Mouse (Mus musculus): ENCODE results near the gene Rexo5. TPM values are rescaled to one million over a fixed set of nuclear protein-coding genes. Genes with fewer than 3 reads are reported as not detected.

Gene Rexo5
- polyA plus RNA-seq, 1 experiment from 2014 or later: 16.3 TPM

DNA sequence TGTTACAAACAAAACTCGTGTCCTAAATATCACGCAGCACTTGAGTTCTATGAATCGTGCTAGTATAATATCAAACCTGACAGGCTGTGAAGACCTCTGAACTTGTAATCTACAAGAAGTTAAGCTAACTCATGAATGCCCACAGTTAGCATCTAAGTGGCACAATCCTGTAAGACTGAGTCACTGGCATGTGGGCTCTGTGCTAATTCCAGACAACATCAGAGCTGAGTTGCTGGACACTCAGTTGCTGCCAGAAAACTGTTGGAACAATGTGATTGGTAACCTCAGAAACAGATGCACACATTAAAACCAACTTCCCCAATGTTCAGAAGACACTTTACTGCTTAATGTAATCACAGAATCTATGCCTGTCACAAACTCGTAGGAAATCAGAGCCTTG lies 94.1 kb downstream of the Rexo5 start:
- Histone ChIP-seq H3K4me3 (ENCODE audit: low read depth, low read length) (no peak overlapping the region), H3K9ac (ENCODE audit: low read length) (no peak overlapping the region), H3K27me3 (ENCODE audit: control insufficient read depth, insufficient read depth, low read length) (no peaks in the 10 kb centered on the region), H3K4me2 (ENCODE audit: low read depth) (no peak overlapping the region), H3K27ac (ENCODE audit: low read depth, low read length) (no peak overlapping the region), H3K4me1 (ENCODE audit: control insufficient read depth, insufficient read depth, low read length) (no peaks in the 10 kb centered on the region), H3K9me3 (ENCODE audit: control insufficient read depth, low read length) (no peaks in the 10 kb centered on the region), H3K36me3 (ENCODE audit: control insufficient read depth, insufficient read depth, low read length) (no peaks in the 10 kb centered on the region)
- 94% methylated on average over 4 of the region's 4 CpGs for WGBS
- no peak for DNase-seq (ENCODE audit: low spot score)
- no peak for ATAC-seq (ENCODE audit: insufficient read depth, low FRiP score, low TSS enrichment)

DNA sequence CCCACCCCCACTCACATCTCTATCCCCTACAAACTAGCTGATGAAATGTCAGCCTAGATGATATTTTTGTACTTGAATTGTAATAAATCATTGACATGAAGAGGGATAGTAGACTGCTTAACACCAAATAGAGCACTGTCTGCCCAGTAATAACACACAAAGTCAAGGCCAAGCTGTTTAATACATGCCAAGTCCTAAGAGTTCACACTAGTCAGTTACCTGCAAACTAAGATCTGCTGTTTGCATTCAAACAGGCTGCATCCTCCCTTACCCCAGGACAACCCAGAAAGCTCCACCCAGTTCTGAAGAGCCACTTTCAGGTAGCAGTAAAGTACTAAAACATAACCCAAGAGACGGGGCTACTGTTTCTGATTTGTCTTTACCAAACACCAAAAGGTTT lies 98.4 kb downstream of the Rexo5 start:
- DNase-seq (ENCODE audit: low spot score) (no peak), ATAC-seq (ENCODE audit: insufficient read depth, low FRiP score, low TSS enrichment) (no peak)
- no peak overlapping the region for H3K4me2 ChIP-seq (ENCODE audit: low read depth)
- H3K36me3 ChIP-seq (ENCODE audit: control insufficient read depth, insufficient read depth, low read length): no peaks in the 10 kb centered on the region
- peaks cover 17% of the 10 kb centered on the region for H3K4me1 ChIP-seq (ENCODE audit: control insufficient read depth, insufficient read depth, low read length)
- no peak overlapping the region for H3K4me3 ChIP-seq (ENCODE audit: low read depth, low read length)
- 95% methylated on average over 1 of the region's 1 CpGs for WGBS
- H3K27me3 ChIP-seq (ENCODE audit: control insufficient read depth, insufficient read depth, low read length): no peaks in the 10 kb centered on the region
- H3K27ac ChIP-seq (ENCODE audit: low read depth, low read length): no peak overlapping the region
- no peaks in the 10 kb centered on the region for H3K9me3 ChIP-seq (ENCODE audit: control insufficient read depth, low read length)
- H3K9ac ChIP-seq (ENCODE audit: low read length): no peak overlapping the region

DNA sequence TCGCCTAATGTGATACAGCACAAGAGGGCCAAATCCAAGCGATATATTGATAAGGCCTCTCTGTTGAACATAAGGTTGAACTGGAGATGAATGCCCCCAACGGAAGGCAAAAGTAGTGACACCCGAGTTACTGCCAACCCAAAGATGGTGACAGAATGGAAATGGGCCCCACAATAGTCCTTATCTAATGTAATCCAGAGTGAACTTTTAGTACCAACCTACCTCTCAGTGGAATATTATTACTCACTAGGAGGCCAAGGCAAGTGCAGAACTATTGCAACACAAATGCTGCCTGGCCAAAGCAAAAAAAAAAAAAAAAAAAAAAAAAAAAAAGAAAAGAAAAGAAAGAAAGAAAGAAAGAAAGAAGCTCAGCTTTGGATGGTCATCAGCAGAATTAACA lies 98.9 kb downstream of the Rexo5 start:
- no peak overlapping the region for H3K4me2 ChIP-seq (ENCODE audit: low read depth)
- H3K9ac ChIP-seq (ENCODE audit: low read length): no peak overlapping the region
- no peaks in the 10 kb centered on the region for H3K27me3 ChIP-seq (ENCODE audit: control insufficient read depth, insufficient read depth, low read length)
- peaks cover 17% of the 10 kb centered on the region for H3K4me1 ChIP-seq (ENCODE audit: control insufficient read depth, insufficient read depth, low read length)
- no peaks in the 10 kb centered on the region for H3K9me3 ChIP-seq (ENCODE audit: control insufficient read depth, low read length)
- WGBS: 91% methylated on average over 4 of the region's 4 CpGs
- no peak overlapping the region for H3K27ac ChIP-seq (ENCODE audit: low read depth, low read length)
- DNase-seq (ENCODE audit: low spot score) (no peak), ATAC-seq (ENCODE audit: insufficient read depth, low FRiP score, low TSS enrichment) (no peak)
- no peaks in the 10 kb centered on the region for H3K36me3 ChIP-seq (ENCODE audit: control insufficient read depth, insufficient read depth, low read length)
- H3K4me3 ChIP-seq (ENCODE audit: low read depth, low read length): no peak overlapping the region

DNA sequence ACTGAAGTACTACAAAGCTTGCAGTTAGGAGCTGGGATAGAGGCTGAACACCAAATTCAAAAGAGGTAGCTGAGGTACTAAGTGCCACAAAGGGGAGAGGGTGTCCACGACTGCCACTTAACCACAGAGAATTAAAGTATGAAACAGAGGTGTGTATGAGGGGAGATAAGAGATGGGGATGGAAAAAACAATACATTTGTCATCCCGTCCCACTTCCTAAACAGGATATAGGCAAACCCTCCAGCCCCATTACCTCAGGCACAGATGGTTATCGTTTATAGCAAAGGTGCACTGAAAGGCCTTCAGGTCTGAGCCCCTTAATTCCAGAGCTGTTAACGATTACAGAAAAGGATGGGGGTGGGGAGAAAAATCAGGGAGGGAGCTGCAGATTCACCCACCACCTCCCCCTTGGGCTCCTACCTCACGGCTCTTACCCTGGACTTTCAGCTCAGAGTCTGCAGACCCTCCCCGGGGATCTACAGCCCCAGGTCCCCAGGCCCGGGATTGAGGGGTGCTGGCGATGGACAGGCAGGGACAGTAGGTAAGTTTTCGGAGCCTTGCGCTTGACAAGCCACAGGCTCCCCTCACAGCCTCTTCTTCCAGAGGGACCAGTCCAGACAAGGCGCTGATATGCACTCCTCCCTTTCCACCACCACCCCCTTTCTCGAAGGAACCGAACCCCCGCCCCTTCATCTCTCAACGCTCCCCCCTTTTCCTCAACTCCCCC lies 101.2 kb downstream of the Rexo5 start:
- Histone ChIP-seq H3K9ac (ENCODE audit: low read length) (peak overlapping the region; percentile 83), H3K4me2 (ENCODE audit: low read depth) (peak overlapping the region; percentile 76), H3K9me3 (ENCODE audit: control insufficient read depth, low read length) (no peaks in the 10 kb centered on the region), H3K27ac (ENCODE audit: low read depth, low read length) (peak overlapping the region; percentile 96), H3K4me1 (ENCODE audit: control insufficient read depth, insufficient read depth, low read length) (peaks cover 17% of the 10 kb centered on the region), H3K27me3 (ENCODE audit: control insufficient read depth, insufficient read depth, low read length) (no peaks in the 10 kb centered on the region), H3K36me3 (ENCODE audit: control insufficient read depth, insufficient read depth, low read length) (no peaks in the 10 kb centered on the region), H3K4me3 (ENCODE audit: low read depth, low read length) (peak overlapping the region; percentile 69)
- peak; percentile 62 for ATAC-seq (ENCODE audit: insufficient read depth, low FRiP score, low TSS enrichment)
- DNase-seq (ENCODE audit: low spot score): no peak
- WGBS: 3% methylated on average over 15 of the region's 15 CpGs

DNA sequence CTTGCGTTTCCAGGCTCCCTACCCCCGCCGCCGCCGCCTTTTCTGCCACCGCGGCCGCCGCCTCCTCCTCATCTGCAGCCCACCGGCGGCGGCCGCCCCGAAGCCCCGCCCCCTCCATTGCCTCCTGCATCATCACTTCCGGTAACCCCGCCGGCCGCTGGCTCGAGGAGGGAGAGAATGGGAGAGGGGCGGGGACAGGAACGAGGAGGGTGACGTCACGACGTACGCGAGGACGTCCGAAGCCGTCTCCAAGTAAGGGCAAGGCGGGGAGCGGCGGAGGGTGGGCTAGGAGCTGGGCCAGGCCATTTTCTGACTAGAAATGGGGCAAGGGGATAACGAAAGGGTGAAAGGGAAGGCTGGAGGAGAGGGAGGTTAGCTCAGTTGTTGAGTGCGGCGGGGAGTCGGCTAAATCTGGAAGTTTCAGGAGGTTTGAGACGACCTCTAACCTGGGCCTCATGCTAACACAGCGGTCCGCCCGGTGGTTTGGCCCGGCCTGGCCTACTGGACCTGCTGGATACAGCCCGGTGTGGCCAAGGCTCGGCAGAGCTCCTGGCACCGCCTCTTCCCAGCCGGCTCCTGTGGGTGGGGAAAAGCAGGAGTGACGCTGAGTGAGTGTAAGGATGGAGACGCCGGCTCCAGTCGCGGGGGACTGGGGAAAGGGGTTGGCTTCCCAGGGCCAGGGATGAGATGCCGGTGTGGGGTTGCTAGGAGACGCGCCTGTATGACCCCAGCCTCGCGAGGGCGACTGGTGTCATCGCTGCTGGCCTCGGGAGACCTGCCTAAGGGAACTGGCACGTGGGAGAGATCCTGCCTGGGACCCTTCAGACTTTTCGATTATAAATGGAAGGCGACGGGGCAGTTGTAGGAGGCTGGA lies 102.1 kb downstream of the Rexo5 start, which contains the start of the genes Lyrm1 and Dcun1d3:
Gene Lyrm1 (plus strand): TSS at position 223 of the 874 bp plus-strand sequence.
Gene Dcun1d3 (minus strand): TSS at position 660 of the 874 bp plus-strand sequence.
- Histone ChIP-seq H3K27me3 (ENCODE audit: control insufficient read depth, insufficient read depth, low read length) (no peaks in the 10 kb centered on the region), H3K4me2 (ENCODE audit: low read depth) (peak within 1 kb of the TSS; percentile 76), H3K9ac (ENCODE audit: low read length) (peak within 1 kb of the TSS; percentile 83), H3K4me1 (ENCODE audit: control insufficient read depth, insufficient read depth, low read length) (peaks cover 17% of the 10 kb centered on the region), H3K4me3 (ENCODE audit: low read depth, low read length) (peak within 1 kb of the TSS; percentile 69), H3K36me3 (ENCODE audit: control insufficient read depth, insufficient read depth, low read length) (no peaks in the 10 kb centered on the region), H3K9me3 (ENCODE audit: control insufficient read depth, low read length) (no peaks in the 10 kb centered on the region), H3K27ac (ENCODE audit: low read depth, low read length) (peak within 1 kb of the TSS; percentile 96)
- peak; percentile 98 for DNase-seq (ENCODE audit: low spot score)
- peak; percentile 98 for ATAC-seq (ENCODE audit: insufficient read depth, low FRiP score, low TSS enrichment)
- under 1% methylated on average over 57 of the region's 63 CpGs for WGBS

DNA sequence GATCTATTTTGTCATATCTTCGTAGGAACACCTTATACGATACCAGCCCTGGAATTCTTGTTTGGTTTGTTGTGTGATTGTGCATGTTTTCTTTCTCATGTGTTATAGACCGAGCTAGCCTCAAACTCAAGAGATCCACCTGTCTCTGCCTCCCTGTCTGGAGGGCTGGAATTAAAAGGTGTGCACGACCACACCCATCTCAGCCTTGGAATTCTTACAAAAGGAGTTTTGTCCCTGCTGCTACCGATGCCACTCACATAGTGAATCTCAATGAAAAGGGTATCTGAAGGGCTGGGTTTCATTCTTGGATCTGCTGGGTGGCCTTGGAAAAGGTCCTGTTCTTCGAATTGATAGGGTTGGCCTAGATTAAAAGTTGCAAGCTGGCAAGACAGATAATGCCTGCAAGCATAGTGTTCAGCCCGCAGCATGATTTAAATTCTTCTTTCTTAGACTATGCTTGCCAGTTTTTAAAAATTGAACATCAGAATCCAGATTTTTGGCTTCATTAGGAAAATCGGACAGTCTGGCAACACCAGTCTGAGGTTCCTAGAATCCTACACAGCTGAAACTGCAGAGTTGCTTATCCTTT lies 103.8 kb downstream of the Rexo5 start:
- ATAC-seq (ENCODE audit: insufficient read depth, low FRiP score, low TSS enrichment) (no peak), DNase-seq (ENCODE audit: low spot score) (no peak)
- Histone ChIP-seq H3K27me3 (ENCODE audit: control insufficient read depth, insufficient read depth, low read length) (no peaks in the 10 kb centered on the region), H3K36me3 (ENCODE audit: control insufficient read depth, insufficient read depth, low read length) (no peaks in the 10 kb centered on the region), H3K27ac (ENCODE audit: low read depth, low read length) (no peak overlapping the region), H3K4me3 (ENCODE audit: low read depth, low read length) (no peak overlapping the region), H3K4me1 (ENCODE audit: control insufficient read depth, insufficient read depth, low read length) (peaks cover 17% of the 10 kb centered on the region), H3K4me2 (ENCODE audit: low read depth) (no peak overlapping the region), H3K9ac (ENCODE audit: low read length) (no peak overlapping the region), H3K9me3 (ENCODE audit: control insufficient read depth, low read length) (no peaks in the 10 kb centered on the region)
- WGBS: 95% methylated on average over 8 of the region's 8 CpGs

DNA sequence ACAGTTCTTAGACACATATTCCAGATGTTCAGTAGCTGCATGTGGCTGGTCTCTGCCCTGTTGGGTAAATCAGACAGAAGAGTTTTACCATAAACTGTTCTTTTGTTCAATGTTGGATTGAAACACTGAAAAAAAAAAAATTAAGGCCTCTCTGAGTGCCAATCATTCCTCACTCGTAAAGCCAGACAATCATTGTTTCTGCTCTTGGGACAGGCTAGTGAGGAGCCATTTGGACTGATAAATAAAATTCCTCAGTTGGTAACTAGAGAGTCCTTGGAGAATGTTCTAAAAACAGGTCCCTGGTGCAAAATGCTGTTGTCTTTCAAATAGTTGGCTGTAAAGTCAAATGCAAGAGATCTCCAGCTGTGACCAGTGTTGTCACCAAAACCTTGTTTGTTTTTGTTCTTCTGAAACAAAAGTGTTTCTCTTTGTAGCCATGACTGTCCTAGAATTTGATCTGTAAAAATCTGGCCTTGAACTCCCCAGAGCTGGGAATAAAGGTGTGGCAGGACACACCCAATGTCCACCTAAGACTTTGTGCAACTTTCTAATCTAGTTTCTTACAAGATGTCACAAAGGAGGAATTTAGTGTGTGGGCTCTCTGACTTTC lies 104.5 kb downstream of the Rexo5 start:
- 55% methylated on average over 1 of the region's 1 CpGs for WGBS
- no peak for ATAC-seq (ENCODE audit: insufficient read depth, low FRiP score, low TSS enrichment)
- no peaks in the 10 kb centered on the region for H3K9me3 ChIP-seq (ENCODE audit: control insufficient read depth, low read length)

More for the DNA sequence above, 104.5 kb downstream of the Rexo5 start:
- Histone ChIP-seq H3K27ac (ENCODE audit: low read depth, low read length) (no peak overlapping the region), H3K4me3 (ENCODE audit: low read depth, low read length) (no peak overlapping the region), H3K27me3 (ENCODE audit: control insufficient read depth, insufficient read depth, low read length) (no peaks in the 10 kb centered on the region), H3K4me1 (ENCODE audit: control insufficient read depth, insufficient read depth, low read length) (peaks cover 17% of the 10 kb centered on the region), H3K4me2 (ENCODE audit: low read depth) (no peak overlapping the region), H3K9ac (ENCODE audit: low read length) (no peak overlapping the region), H3K36me3 (ENCODE audit: control insufficient read depth, insufficient read depth, low read length) (no peaks in the 10 kb centered on the region)
- no peak for DNase-seq (ENCODE audit: low spot score)
